Mouse (Mus musculus): ENCODE measurements around the gene E130114P18Rik.

E130114P18Rik gene

DNA sequence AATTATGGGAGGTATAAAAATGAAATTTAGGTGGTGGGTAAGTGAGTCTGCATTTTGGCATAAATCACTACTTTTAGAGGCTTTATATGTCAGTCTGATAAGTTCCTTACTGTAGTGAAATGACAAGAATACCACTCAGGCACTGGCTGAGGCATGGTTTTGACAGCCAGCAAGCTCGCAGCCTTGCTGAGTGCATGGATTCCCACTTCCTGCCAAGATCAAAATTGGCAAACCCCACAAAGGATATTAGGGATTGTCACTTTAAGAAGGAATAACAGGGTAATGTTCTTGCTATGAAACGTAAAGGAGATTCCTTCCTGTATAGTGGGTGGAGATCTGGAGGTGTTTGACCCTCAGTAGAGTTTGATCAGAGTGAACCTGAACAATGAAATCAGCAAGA, 27.4 kb upstream of the E130114P18Rik start:
- no peak for DNase-seq (ENCODE audit: low spot score)

DNA sequence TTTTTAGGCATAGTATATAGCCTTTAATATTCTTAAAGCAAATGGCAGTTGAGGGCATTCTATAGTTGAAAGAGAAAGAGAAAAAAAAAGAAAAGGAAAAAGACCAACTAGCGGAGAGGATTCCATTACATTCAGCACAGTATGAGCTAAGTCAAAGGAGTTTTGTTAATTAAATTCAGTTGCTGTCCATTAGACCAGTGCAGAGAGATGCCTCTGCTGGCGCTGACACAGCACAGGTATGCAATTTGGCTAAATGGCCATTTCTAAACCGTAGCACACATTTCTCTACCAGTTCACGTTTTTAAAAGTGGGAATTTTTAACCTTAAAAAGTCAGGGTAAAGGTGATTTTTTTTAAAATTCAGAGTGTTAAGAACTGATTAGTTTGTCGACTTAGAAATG, 26.8 kb upstream of the E130114P18Rik start:
- DNase-seq (ENCODE audit: low spot score): no peak

DNA sequence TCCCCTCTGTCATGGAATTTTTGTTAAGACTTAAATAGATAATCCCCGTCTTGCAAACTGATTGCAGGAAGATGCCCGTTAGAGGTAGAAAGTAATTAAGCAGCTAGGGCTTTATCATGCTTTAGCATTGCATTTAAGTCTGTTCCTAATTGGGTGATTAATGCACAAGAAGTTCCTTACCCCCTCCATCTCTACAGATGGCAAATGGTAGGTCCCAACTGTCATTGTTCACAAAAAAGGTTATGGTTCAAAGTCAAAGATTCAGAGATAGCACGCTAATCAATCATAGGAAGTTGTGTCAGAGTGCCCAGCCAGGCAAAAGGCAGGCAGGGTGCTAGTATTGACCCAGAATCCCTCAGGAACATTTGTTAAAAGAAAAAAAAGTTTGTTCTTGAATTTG, 25.9 kb upstream of the E130114P18Rik start:
- no peak for DNase-seq (ENCODE audit: low spot score)

DNA sequence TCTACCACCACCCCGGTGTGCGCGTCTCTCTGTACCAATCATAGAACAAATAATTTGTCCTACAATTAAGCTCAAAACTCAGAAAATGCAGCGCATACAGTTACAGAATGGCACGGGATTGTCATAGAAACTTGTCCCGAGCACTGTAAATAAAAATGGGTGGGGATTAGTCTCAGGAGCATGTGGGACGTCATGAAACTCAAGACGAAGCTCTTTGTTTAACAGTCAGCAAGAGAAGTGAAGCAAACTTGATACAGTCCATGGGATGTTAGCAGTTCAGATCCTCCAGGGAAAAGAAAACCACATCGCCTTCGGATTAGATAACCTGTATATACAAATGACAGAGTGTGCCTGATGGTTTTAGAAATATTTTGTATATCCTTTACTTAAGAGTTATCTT, 18.6 kb upstream of the E130114P18Rik start:
- no peak for DNase-seq (ENCODE audit: low spot score)

DNA sequence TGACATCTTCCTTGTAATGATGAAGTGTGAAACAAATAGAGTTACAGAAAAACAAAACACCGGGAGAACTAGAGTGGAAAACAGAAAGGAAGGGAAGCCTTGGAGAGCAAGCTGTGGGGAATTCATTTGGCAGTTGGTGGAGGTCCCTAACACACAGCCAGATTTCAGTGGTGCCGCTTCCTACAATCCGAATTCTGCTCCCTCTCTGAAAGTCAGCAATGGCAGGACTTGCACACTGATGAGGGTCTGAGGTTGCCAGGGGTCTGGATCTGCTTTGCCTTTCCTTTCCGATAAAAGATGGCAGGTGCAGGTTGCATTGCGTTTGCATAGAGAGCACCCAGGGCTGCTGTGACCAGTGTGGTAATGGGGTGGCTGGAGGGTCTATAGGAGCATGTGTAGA, 18.1 kb upstream of the E130114P18Rik start:
- no peak for DNase-seq (ENCODE audit: low spot score)

DNA sequence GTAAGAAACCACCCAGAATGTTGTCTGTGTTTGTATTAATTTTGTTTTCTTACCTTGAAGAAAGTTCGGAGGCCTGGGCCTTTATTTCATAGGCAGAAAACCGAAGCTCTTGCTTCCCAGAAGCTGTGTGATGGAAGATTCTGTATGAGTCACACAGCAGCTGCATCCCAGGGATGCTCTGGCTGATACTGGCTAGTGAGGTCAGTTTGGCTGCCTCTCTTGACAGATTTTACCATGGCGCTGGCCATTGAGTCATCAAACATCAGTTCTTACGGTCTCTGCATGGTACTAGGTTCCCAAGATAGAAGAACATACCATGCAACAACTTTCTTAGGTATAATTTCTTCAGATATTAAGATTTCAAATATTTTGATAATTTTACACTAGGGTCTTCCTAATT, 17.0 kb upstream of the E130114P18Rik start:
- DNase-seq (ENCODE audit: low spot score): no peak

DNA sequence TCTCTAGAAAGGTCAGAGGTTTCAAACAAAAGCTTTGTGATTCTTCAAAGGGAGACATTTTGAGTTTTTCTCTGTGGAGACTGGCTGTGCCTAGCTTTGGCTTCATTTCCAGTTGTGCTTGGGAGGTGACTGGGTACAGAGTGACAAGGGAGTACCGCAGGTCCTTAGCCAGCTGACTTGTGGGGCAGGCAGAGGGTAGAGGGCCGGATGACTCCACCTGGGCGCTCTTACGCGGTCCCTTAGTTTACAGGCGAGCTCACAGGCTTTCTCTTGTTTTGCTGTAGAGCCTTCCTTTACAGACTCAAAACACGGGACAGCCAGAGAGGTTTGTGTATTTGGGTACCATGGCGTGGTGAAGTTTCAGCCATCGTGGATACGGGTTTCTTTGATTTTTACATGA, 16.1 kb upstream of the E130114P18Rik start:
- DNase-seq (ENCODE audit: low spot score): no peak

DNA sequence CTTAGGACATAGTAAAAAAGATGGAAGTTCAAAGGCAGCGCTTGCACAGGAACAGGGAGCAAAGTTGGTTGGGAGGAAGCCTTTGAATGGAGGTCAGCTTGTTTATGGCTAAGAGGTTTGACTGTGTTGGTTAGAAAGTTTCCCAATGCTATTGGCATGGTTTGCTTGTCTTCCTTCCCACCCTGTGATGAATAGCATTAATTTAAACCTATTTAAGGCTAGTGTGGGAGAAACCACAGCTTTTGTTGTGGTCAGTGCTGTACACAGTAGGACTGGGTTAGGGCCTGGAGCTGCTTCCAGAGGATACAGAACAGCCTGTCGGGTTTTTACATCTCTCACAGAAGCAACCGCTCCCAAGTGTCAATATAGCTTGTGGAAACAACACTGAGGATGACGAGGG, 10.7 kb upstream of the E130114P18Rik start:
- no peak for DNase-seq (ENCODE audit: low spot score)

DNA sequence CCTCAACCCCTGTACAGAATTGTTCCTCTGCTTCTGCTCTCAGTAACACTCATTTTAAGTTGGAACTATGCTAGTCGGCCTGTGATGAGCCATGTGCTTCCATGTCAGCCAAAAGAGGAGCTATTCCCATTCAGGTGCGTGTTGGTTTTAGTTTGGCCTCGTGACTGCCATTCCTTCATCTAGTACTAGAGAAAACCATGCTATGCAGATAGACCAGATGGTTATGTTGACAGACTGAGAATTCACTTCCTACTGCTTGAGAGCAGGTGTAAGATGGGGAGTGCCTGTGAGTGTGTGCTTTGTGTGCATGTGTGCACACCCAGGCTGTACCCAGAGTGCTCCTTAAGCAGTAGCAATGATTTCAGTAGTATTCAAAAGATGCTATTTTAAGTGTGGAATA, 9.6 kb upstream of the E130114P18Rik start:
- no peak for DNase-seq (ENCODE audit: low spot score)

DNA sequence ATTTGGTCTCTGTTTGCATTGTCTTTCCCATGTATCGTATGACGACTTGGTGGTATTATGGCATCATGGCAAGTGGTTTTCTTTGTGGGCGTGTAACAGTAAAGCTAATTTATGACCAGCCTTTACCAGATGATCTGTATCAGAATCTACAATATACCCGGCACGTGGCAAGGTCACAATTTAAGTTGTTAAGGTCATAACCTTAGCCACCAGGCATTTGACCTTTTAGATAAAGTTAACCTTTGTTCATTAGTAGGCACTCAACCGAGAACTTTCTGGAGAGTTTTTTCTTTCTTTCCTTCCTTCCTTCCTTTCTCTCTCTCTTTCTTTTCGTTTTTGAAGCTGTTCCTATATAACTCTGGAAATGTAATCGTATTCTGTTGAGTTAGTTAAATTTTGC, 8.7 kb upstream of the E130114P18Rik start:
- DNase-seq (ENCODE audit: low spot score): no peak

DNA sequence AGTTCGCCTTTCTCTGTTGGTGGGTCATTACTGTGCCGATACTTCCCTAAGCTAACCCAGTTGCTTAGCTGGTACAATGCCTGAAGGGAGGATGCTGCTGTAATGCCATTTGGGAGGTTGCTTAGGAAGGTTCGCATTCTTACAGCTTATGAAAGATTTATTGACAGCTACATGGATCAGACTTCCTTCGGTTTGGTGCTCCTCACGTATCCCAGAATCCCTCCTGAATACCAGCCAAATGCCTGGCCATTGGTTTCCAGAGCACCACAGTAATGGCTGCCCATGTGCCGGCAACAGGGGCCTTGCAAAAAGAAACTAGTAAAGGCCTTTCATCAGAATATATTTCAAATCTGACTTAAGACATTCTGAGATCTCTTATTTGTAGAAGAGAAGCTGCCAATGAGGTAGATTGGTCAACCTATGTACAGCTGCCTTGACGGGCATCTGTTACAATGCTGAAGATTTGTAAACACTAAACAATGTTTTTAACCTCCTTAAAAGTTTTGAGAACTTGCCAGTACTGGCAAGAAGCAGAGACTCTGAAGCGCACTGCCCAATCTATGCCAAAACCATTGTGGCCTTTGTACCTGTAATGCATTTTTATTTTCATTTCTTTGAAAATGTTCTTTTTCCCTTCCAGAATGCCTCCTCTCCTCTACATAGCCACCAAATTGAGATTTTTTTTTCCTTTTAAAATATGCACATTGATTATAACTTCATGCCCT, 7.8 kb upstream of the E130114P18Rik start:
- DNase-seq (ENCODE audit: low spot score): no peak

DNA sequence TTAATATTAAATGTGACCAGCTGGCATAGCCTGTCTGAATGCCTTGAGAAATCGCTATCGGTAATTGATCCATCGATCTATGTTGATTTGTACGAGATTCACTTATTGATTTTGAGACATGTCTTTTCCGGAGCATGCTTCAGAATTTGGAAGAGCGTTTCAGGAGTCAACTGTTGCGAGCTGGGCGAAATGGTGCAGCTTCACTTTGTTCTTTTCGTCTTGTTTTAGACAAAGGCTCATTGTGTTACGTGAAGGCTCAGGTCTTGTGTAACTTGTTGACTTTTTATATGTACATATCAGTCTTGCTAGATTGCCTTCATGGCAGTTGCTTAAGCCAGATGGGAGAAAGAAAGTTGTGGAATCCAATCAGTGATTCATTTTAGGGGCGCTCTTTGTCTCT, 6.4 kb upstream of the E130114P18Rik start:
- no peak for DNase-seq (ENCODE audit: low spot score)

DNA sequence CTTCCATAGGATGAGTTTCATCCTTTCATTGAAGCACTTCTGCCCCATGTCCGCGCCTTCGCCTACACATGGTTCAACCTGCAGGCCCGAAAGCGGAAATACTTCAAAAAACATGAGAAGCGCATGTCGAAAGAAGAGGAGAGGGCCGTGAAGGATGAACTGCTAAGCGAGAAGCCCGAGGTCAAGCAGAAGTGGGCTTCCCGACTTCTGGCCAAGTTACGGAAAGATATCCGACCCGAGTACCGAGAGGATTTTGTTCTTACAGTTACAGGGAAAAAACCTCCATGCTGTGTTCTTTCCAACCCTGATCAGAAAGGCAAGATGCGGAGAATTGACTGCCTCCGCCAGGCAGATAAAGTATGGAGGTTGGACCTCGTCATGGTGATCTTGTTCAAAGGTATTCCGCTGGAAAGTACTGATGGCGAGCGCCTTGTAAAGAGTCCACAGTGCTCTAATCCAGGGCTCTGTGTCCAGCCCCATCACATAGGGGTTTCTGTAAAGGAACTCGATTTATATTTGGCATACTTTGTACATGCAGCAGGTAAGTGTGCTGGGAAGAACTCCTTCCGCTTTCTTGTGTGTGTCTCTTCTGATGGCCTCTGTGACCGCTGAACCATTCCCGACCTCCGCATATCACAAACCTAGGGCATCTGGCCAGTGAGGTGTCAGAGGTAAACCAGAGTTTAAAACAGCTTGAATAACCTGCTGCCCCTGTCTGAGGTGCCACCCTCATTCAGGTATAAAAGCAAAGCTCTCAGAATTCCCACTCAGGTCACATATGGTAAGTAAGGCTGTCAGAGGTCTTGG, 5.4 kb upstream of the E130114P18Rik start:
- no peak for DNase-seq (ENCODE audit: low spot score)

DNA sequence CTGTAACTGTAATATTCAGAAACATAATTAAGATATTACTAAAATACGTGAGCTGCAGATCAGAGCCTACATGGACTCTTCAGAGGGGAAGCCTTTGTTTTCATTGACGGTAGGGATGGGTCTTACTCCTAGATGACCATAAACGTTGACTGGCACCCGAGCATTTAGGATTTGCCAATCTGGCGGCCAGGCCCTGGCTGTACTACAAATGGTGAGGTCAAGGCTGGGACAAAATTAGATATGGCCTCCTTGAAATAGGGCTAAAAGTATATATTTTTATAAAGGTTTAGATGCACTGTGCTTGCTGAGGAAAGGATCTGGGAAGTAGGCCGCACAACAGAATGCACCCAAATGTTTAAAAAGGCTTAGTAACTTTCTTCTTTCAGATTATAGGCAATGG, 4.6 kb upstream of the E130114P18Rik start:
- no peak for DNase-seq (ENCODE audit: low spot score)

DNA sequence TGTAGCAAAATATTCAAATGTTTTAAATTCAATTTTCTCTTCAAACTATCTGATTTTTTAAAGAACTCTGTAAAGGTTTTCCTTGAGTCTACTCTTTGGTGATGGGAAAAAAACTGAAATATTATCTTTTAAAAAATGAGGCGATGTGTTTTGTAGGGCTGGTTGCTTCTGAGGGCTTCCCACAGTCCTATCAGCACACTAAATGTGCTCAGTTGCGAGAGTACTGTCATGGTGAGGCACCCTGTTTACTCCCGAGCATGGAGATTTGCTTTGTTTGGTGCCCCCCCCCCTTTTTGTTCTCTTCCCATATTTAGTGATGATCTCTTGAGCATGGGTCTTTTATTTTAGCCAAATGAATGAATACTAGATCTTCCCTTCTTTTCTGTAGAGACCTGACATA, 4.2 kb upstream of the E130114P18Rik start:
- no peak for DNase-seq (ENCODE audit: low spot score)

DNA sequence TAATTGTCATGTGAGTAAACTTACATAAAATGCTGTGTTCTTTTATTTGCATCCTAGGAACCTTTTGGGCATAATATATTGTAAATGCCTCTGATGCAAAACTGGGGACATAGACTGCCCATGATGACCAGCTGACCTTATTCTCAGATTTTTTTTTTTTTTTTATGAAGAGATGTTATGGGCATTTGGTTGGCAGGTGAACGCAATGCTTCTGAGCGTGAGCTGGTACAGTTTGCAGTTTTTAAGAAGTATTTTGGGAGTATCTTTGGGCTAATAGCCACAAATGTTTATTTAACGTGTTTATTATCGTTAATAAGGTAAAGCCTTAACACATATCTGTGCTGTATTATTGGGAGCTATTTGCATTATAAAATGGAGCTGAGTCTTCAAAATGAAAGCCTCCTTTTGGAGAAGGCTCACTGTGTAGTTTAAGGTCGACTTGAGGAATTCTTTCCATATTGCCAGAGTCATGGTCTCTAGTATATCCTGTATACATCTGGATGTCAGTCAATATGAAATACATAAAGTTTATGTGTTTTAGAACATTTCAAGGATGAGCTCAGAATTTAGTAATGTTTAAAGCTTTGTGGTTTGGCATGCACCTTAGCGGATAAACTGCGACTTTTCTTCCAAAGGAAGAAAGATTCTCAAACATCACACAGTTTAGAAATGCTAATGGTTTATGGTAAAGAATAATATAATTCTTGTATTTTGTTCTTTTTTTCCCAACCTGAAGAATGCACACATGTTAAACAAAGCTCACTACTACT, 3.0 kb upstream of the E130114P18Rik start:
- no peak for DNase-seq (ENCODE audit: low spot score)

DNA sequence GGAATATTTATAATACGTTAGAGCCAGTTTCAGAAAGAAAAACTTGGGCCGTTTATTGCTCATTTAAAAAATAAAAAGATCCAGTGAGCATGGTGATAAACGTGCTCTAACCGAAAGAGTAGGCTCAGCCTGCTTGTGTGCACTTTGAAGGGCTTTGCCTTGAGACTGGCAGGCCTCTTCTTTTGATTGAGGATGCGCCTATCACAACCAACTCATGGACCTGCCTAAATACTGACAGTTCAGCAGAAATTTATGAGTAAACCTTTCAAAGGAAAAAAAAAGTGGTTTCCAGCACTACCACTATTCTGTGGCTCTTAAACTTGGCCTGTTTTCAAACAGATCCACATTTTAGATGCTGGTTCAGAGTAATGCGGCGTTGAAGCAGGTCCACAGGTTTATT, 2.1 kb upstream of the E130114P18Rik start:
- no peak for DNase-seq (ENCODE audit: low spot score)

DNA sequence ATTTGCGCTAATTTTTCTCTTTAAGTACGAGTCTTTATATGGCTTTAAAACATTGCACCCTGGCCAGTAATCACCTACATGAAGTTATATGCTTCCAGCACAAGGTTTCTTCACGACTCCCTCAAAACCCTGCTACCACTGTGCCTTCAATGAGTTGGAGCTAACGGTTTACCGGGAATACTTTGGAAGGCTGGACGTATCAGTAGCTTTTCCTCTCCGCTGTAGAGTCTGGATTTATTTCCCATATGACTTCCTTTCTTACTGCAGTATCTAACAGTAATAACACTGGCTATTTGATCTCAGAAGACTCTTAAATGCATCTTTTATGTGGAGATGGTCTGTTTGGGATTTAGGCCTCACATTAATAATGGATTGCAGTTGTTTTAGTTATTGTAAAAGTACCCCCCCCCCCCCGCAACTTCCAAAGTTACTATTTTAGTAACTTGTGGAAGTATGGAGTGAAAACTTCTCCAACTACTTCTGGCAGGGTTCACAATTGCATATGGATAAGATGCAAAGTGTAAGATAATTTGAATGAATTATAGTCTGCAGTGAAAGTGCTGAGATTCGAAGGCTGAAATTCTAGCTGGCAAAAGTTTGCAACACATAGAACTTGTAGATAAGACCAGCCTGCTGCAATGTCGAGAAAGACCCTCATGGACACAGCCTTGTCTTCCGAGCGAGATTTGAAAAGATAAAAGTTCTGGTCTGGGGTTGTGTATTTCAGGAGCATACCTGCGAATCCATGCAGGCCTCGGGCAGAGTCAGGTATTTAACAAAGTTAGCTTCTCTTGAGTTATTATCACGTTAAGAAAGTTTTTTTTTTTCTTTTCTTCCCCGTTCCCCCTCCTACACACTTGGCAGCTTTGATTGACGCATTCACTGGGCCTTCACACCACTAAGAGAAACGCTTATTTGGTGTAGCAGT, 1.4 kb upstream of the E130114P18Rik start:
- DNase-seq (ENCODE audit: low spot score): no peak

DNA sequence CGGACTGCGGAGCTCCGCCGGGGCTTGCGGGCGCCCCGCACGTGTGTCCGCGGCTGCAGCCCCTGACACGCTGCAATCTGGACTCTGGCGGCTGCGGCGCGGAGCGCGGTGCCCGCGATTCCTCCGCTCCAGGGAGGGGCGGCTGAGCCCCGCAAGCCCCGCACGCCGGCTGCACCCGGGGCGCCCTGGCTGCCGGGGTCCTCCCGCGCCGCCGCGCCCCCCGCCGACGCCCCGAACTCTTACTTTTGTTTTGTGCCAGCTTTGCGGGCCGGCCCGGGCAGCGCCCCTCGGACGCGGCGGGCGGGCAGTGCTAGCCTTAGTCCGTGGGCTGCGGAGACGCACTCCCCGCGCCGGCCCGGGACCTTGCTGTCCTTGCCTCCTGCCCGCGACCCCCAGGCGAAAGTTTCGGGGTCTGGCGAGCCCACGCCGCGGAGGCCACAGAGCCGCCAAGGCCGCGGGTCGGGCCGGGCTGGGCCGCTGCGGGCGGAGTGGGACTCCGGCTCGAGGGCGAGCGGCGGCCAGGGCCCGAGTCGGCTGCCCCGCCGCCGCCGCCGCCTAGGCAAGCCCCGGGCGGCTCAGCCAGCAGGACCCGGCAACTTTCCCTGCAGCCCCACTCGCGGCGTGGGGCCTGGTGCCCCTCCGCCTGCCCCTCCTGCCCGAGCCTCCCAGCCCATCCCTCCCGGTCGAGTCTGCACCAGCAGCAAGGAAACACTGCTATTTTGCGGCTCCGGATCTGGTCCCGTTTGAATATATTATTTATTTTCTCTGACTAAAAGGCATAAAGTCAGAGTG, 529 bp upstream of the E130114P18Rik start:
- peak; percentile 67 for DNase-seq (ENCODE audit: low spot score)

DNA sequence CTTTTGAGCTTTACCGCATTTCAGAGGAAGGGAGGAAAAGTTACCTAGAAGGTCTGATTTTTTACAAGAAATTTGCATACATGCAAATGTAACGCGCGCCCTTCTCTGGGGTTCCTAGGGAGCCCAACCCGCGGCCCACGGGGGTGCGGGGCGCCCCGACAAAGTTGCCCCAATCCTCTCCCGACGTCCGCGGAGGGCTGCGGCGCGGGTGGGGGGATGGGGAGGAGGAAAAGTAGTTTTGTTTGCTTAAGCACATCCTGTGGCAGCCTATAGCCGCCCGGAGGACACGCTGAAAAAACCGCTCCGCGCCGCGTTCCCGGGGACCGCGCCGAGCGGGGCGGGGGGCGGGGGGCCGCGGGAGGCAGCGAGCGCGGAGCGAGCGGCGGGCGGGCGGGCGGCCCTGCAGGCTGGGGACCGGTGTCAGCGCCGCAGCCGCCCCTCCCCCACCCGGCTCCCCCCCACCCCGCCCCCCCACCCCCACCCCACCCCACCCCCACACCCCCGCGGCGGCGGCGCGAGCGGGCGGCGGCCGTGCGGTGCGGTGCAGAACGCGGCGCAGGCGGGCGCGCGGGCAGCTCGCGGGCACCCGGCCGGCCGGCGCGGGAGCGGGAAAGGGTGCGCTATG, 685 bp downstream of the E130114P18Rik start:
- peak; percentile 83 for DNase-seq (ENCODE audit: low spot score)

Data from testis, postnatal 10 days (tissue).